Mouse (Mus musculus): ENCODE measurements around the gene Oasl1. TPM values are rescaled to one million over a fixed set of nuclear protein-coding genes. Genes with fewer than 3 reads are reported as not detected.
"Not testable (repeated sequence)": the region's sequence is repeated elsewhere in the genome, so short reads cannot be mapped to it uniquely, and the experiment has no call there.

The Oasl1 gene
- polyA plus RNA-seq (2014; fragmentation: Nextera tagmentation; extraction: Ambion mirVana): 0.13 and 0.25 TPM in 2 replicates

- ATAC-seq (ENCODE audit: low FRiP score) (no peak), DNase-seq (ENCODE audit: low spot score) (peak; percentile 25)
- Histone ChIP-seq H3K27ac (no peak within 1 kb of the TSS), H3K4me3 (replicated peaks; ENCODE audit: low read length) (no peak within 1 kb of the TSS), H3K9me3 (ENCODE audit: control insufficient read depth, low read length) (peaks cover 5% of the 10 kb centered on the region; the same call in 1 of the 2 replicates), H3K9ac (no peak within 1 kb of the TSS), H3K4me2 (replicated peaks) (peak within 1 kb of the TSS; percentile 18; the same call in 1 of the 2 replicates), H3K36me3 (replicated peaks; ENCODE audit: control insufficient read depth, insufficient read depth) (no peaks in the 10 kb centered on the region), H3K27me3 (ENCODE audit: control insufficient read depth, insufficient read depth, low read length) (no peaks in the 10 kb centered on the region), H3K4me1 (replicated peaks; ENCODE audit: control insufficient read depth, insufficient read depth, low read length) (0 out of 2 replicates have a peak, but pooled peaks cover 5% of the 10 kb centered on the region)
- 47% methylated on average over 15 of the region's 15 CpGs for WGBS
Observed at GRCm38 (mm10) chr5:114922998-114923473, at the start of gene Oasl1. TSS of gene Oasl1 (plus strand) at chr5:114923240.

- H3K27me3 ChIP-seq (ENCODE audit: control insufficient read depth, insufficient read depth, low read length): no peaks in the 10 kb centered on the region
- no peaks in the 10 kb centered on the region for H3K4me1 ChIP-seq (replicated peaks; ENCODE audit: control insufficient read depth, insufficient read depth, low read length)
- H3K9ac ChIP-seq: no peak overlapping the region
- DNase-seq (ENCODE audit: low spot score): no peak
- H3K9me3 ChIP-seq (ENCODE audit: control insufficient read depth, low read length): no peaks in the 10 kb centered on the region
- no peaks in the 10 kb centered on the region for H3K36me3 ChIP-seq (replicated peaks; ENCODE audit: control insufficient read depth, insufficient read depth)
- no peak overlapping the region for H3K4me3 ChIP-seq (replicated peaks; ENCODE audit: low read length)
- 49% methylated on average over 6 of the region's 6 CpGs for WGBS
- H3K27ac ChIP-seq: no peak overlapping the region
- no peak overlapping the region for H3K4me2 ChIP-seq (replicated peaks)
- ATAC-seq (ENCODE audit: low FRiP score): no peak
Observed at GRCm38 (mm10) chr5:114875858-114876257, 47.2 kb upstream of the Oasl1 start.

GRCm38 (mm10) chr5:114876331-114876730 is 46.7 kb upstream of the Oasl1 start:
- H3K27me3 ChIP-seq (ENCODE audit: control insufficient read depth, insufficient read depth, low read length): no peaks in the 10 kb centered on the region
- ATAC-seq (ENCODE audit: low FRiP score) (no peak), DNase-seq (ENCODE audit: low spot score) (no peak)
- H3K27ac ChIP-seq: no peak overlapping the region
- no peak overlapping the region for H3K4me2 ChIP-seq (replicated peaks)
- no peaks in the 10 kb centered on the region for H3K9me3 ChIP-seq (ENCODE audit: control insufficient read depth, low read length)
- no peaks in the 10 kb centered on the region for H3K36me3 ChIP-seq (replicated peaks; ENCODE audit: control insufficient read depth, insufficient read depth)
- H3K4me3 ChIP-seq (replicated peaks; ENCODE audit: low read length): no peak overlapping the region
- H3K4me1 ChIP-seq (replicated peaks; ENCODE audit: control insufficient read depth, insufficient read depth, low read length): no peaks in the 10 kb centered on the region
- no peak overlapping the region for H3K9ac ChIP-seq
- WGBS: 22% methylated on average over 6 of the region's 6 CpGs

- H3K4me2 ChIP-seq (replicated peaks): no peak overlapping the region
- no peak overlapping the region for H3K9ac ChIP-seq
- DNase-seq (ENCODE audit: low spot score) (no peak), ATAC-seq (ENCODE audit: low FRiP score) (no peak)
- H3K27ac ChIP-seq: no peak overlapping the region
- H3K9me3 ChIP-seq (ENCODE audit: control insufficient read depth, low read length): no peaks in the 10 kb centered on the region
- H3K36me3 ChIP-seq (replicated peaks; ENCODE audit: control insufficient read depth, insufficient read depth): no peaks in the 10 kb centered on the region
- H3K4me3 ChIP-seq (replicated peaks; ENCODE audit: low read length): no peak overlapping the region
- no peaks in the 10 kb centered on the region for H3K4me1 ChIP-seq (replicated peaks; ENCODE audit: control insufficient read depth, insufficient read depth, low read length)
- no peaks in the 10 kb centered on the region for H3K27me3 ChIP-seq (ENCODE audit: control insufficient read depth, insufficient read depth, low read length)
- 65% methylated on average over 7 of the region's 7 CpGs for WGBS
Observed at GRCm38 (mm10) chr5:114877487-114877886, 45.6 kb upstream of the Oasl1 start.

- no peak for ATAC-seq (ENCODE audit: low FRiP score)
- 69% methylated on average over 13 of the region's 13 CpGs for WGBS
- Histone ChIP-seq H3K4me3 (replicated peaks; ENCODE audit: low read length) (no peak overlapping the region), H3K4me1 (replicated peaks; ENCODE audit: control insufficient read depth, insufficient read depth, low read length) (no peaks in the 10 kb centered on the region), H3K9me3 (ENCODE audit: control insufficient read depth, low read length) (no peaks in the 10 kb centered on the region), H3K4me2 (replicated peaks) (no peak overlapping the region), H3K36me3 (replicated peaks; ENCODE audit: control insufficient read depth, insufficient read depth) (no peaks in the 10 kb centered on the region), H3K27me3 (ENCODE audit: control insufficient read depth, insufficient read depth, low read length) (no peaks in the 10 kb centered on the region), H3K27ac (no peak overlapping the region), H3K9ac (no peak overlapping the region)
- DNase-seq (ENCODE audit: low spot score): no peak
Observed at GRCm38 (mm10) chr5:114879399-114879798, 43.6 kb upstream of the Oasl1 start.

GRCm38 (mm10) chr5:114882319-114882718 is 40.7 kb upstream of the Oasl1 start:
- H3K4me3 ChIP-seq (replicated peaks; ENCODE audit: low read length); H3K4me1 ChIP-seq (replicated peaks; ENCODE audit: control insufficient read depth, insufficient read depth, low read length); H3K4me2 ChIP-seq (replicated peaks); H3K36me3 ChIP-seq (replicated peaks; ENCODE audit: control insufficient read depth, insufficient read depth); DNase-seq (ENCODE audit: low spot score); H3K9me3 ChIP-seq (ENCODE audit: control insufficient read depth, low read length); ATAC-seq (ENCODE audit: low FRiP score); H3K27me3 ChIP-seq (ENCODE audit: control insufficient read depth, insufficient read depth, low read length); H3K9ac ChIP-seq; H3K27ac ChIP-seq: not testable (repeated sequence)
- 88% methylated on average over 6 of the region's 7 CpGs for WGBS

GRCm38 (mm10) chr5:114883022-114883421 is 40.0 kb upstream of the Oasl1 start:
- no peak overlapping the region for H3K4me2 ChIP-seq (replicated peaks)
- no peak overlapping the region for H3K9ac ChIP-seq
- no peaks in the 10 kb centered on the region for H3K9me3 ChIP-seq (ENCODE audit: control insufficient read depth, low read length)
- DNase-seq (ENCODE audit: low spot score): no peak
- no peaks in the 10 kb centered on the region for H3K36me3 ChIP-seq (replicated peaks; ENCODE audit: control insufficient read depth, insufficient read depth)
- H3K4me3 ChIP-seq (replicated peaks; ENCODE audit: low read length): no peak overlapping the region
- no peaks in the 10 kb centered on the region for H3K4me1 ChIP-seq (replicated peaks; ENCODE audit: control insufficient read depth, insufficient read depth, low read length)
- WGBS: 94% methylated on average over 11 of the region's 11 CpGs
- no peak for ATAC-seq (ENCODE audit: low FRiP score)
- no peaks in the 10 kb centered on the region for H3K27me3 ChIP-seq (ENCODE audit: control insufficient read depth, insufficient read depth, low read length)
- no peak overlapping the region for H3K27ac ChIP-seq

- no peaks in the 10 kb centered on the region for H3K4me1 ChIP-seq (replicated peaks; ENCODE audit: control insufficient read depth, insufficient read depth, low read length)
- whole genome bisulfite sequencing: 89% methylated on average over 6 of the region's 6 CpGs
Observed at GRCm38 (mm10) chr5:114886801-114887200, 36.2 kb upstream of the Oasl1 start.

GRCm38 (mm10) chr5:114888995-114889394 is 34.0 kb upstream of the Oasl1 start:
- 91% methylated on average over 2 of the region's 2 CpGs for WGBS
- Histone ChIP-seq H3K9ac (no peak overlapping the region), H3K27me3 (ENCODE audit: control insufficient read depth, insufficient read depth, low read length) (no peaks in the 10 kb centered on the region), H3K36me3 (replicated peaks; ENCODE audit: control insufficient read depth, insufficient read depth) (no peaks in the 10 kb centered on the region), H3K4me1 (replicated peaks; ENCODE audit: control insufficient read depth, insufficient read depth, low read length) (no peaks in the 10 kb centered on the region), H3K4me3 (replicated peaks; ENCODE audit: low read length) (no peak overlapping the region), H3K4me2 (replicated peaks) (no peak overlapping the region), H3K27ac (no peak overlapping the region), H3K9me3 (ENCODE audit: control insufficient read depth, low read length) (no peaks in the 10 kb centered on the region)
- DNase-seq (ENCODE audit: low spot score): no peak
- ATAC-seq (ENCODE audit: low FRiP score): no peak

More at GRCm38 (mm10) chr5:114886801-114887200, 36.2 kb upstream of the Oasl1 start:
- H3K4me2 ChIP-seq (replicated peaks): no peak overlapping the region
- H3K27me3 ChIP-seq (ENCODE audit: control insufficient read depth, insufficient read depth, low read length): no peaks in the 10 kb centered on the region
- DNase-seq (ENCODE audit: low spot score) (no peak), ATAC-seq (ENCODE audit: low FRiP score) (no peak)
- H3K36me3 ChIP-seq (replicated peaks; ENCODE audit: control insufficient read depth, insufficient read depth): no peaks in the 10 kb centered on the region
- no peak overlapping the region for H3K4me3 ChIP-seq (replicated peaks; ENCODE audit: low read length)
- H3K9me3 ChIP-seq (ENCODE audit: control insufficient read depth, low read length): no peaks in the 10 kb centered on the region
- no peak overlapping the region for H3K9ac ChIP-seq
- no peak overlapping the region for H3K27ac ChIP-seq

- Histone ChIP-seq H3K27me3 (ENCODE audit: control insufficient read depth, insufficient read depth, low read length) (no peaks in the 10 kb centered on the region), H3K4me1 (replicated peaks; ENCODE audit: control insufficient read depth, insufficient read depth, low read length) (no peaks in the 10 kb centered on the region), H3K9me3 (ENCODE audit: control insufficient read depth, low read length) (no peaks in the 10 kb centered on the region), H3K4me3 (replicated peaks; ENCODE audit: low read length) (no peak overlapping the region), H3K9ac (no peak overlapping the region), H3K4me2 (replicated peaks) (no peak overlapping the region), H3K36me3 (replicated peaks; ENCODE audit: control insufficient read depth, insufficient read depth) (no peaks in the 10 kb centered on the region), H3K27ac (no peak overlapping the region)
- ATAC-seq (ENCODE audit: low FRiP score): no peak
- DNase-seq (ENCODE audit: low spot score): no peak
- WGBS: 93% methylated on average over 4 of the region's 4 CpGs
Observed at GRCm38 (mm10) chr5:114895542-114895941, 27.5 kb upstream of the Oasl1 start.
